Mouse (Mus musculus): ENCODE data around the gene Zfp65.
"Not testable (repeated sequence)": the region's sequence is repeated elsewhere in the genome, so short reads cannot be mapped to it uniquely, and the experiment has no call there.

Zfp65 gene

GRCm38 (mm10) chr13:67728641-67729318 lies at the start of gene Zfp65:
Zfp65 (minus strand) TSS chr13:67729173.
- peak; percentile 12 to 13 for DNase-seq (ENCODE audit: low spot score in 2 of 2)

GRCm38 (mm10) chr13:67763031-67763768 lies 34.2 kb upstream of the Zfp65 start:
- no peak for DNase-seq (ENCODE audit: low spot score in 2 of 2)

GRCm38 (mm10) chr13:67759966-67760365 lies 31.0 kb upstream of the Zfp65 start:
- no peak for DNase-seq (ENCODE audit: low spot score in 2 of 2)

GRCm38 (mm10) chr13:67755761-67756160 lies 26.8 kb upstream of the Zfp65 start:
- no peak for DNase-seq (ENCODE audit: low spot score in 2 of 2)

GRCm38 (mm10) chr13:67754333-67755306 lies 25.6 kb upstream of the Zfp65 start, which contains the start of gene Zfp85:
Zfp85 (minus strand) TSS chr13:67755228.
- peak; percentile 36 to 46 for DNase-seq (ENCODE audit: low spot score in 2 of 2)

GRCm38 (mm10) chr13:67743896-67744295 lies 14.9 kb upstream of the Zfp65 start:
- DNase-seq (ENCODE audit: low spot score in 2 of 2) = no peak

GRCm38 (mm10) chr13:67742941-67743340 lies 14.0 kb upstream of the Zfp65 start:
- DNase-seq (ENCODE audit: low spot score in 2 of 2) = no peak

GRCm38 (mm10) chr13:67734391-67734790 lies 5.4 kb upstream of the Zfp65 start:
- DNase-seq (ENCODE audit: low spot score in 2 of 2) = not testable (repeated sequence)

GRCm38 (mm10) chr13:67729441-67729840 lies 468 bp upstream of the Zfp65 start:
- peak in 1 of 2 experiments; percentile 9 for DNase-seq (ENCODE audit: low spot score in 2 of 2)

GRCm38 (mm10) chr13:67728106-67728505 lies 867 bp downstream of the Zfp65 start:
- DNase-seq (ENCODE audit: low spot score in 2 of 2) = no peak

- not testable (repeated sequence) for DNase-seq (ENCODE audit: low spot score in 2 of 2)
Measured at GRCm38 (mm10) chr13:67725331-67725730, 3.6 kb downstream of the Zfp65 start.

- peak; percentile 81 to 84 for DNase-seq (ENCODE audit: low spot score in 2 of 2)
Measured at GRCm38 (mm10) chr13:67723848-67724479, 5.0 kb downstream of the Zfp65 start.

- no peak for DNase-seq (ENCODE audit: low spot score in 2 of 2)
Measured at GRCm38 (mm10) chr13:67686971-67687370, 42.0 kb downstream of the Zfp65 start, which contains the start of gene Zfp738. Zfp738 (minus strand) TSS chr13:67687071.

- DNase-seq (ENCODE audit: low spot score in 2 of 2) = not testable (repeated sequence)
Measured at GRCm38 (mm10) chr13:67683841-67684240, 45.1 kb downstream of the Zfp65 start.

GRCm38 (mm10) chr13:67682959-67683735 lies 45.8 kb downstream of the Zfp65 start:
- DNase-seq (ENCODE audit: low spot score in 2 of 2) = peak; percentile 61 to 62

- DNase-seq (ENCODE audit: low spot score in 2 of 2) = no peak
Measured at GRCm38 (mm10) chr13:67674902-67675301, 54.1 kb downstream of the Zfp65 start.

Measured in thymus, postnatal 10 days (tissue).